Mouse (Mus musculus) heart, postnatal 0 days (tissue): ENCODE measurements at regions not wholly inside any gene's neighbourhood (a gene's known extent, or its start where the extent isn't known, plus 50 kb on each side); places are given as distances from the start of the nearest gene placed in this dataset.
A peak's percentile ranks its signal among the peaks of the same experiment; 100 is the strongest.

Source experiments
- ATAC-seq: fragments of 200-750 bp; cut with Nextera tagmentation; 2 replicates; pipeline ENCODE4 v1.8.0; 2017; ENCODE audit warnings: low read depth, moderate number of reproducible peaks, moderate library complexity; ENCODE audit not compliant: insufficient read depth
- DNase-seq: peaks from one replicate; pipeline ENCODE4 v3.0.0-alpha.2; 2016; ENCODE audit warnings: low spot score
- H3K27ac ChIP-seq: fragments of 300-500 bp; sonication (generic); 2 replicates; pipeline ENCODE4 v1.5.1; 2014; ENCODE audit warnings: low read depth, mild to moderate bottlenecking
- H3K27me3 ChIP-seq: fragments of 300-500 bp; sonication (generic); 2 replicates; pipeline ENCODE4 v1.6.1; 2014; ENCODE audit warnings: low read length, mixed read lengths; ENCODE audit not compliant: control insufficient read depth, insufficient read depth
- H3K36me3 ChIP-seq: fragments of 300-500 bp; sonication (generic); replicated peaks from 2 replicates; pipeline ENCODE4 v1.6.1; 2014; ENCODE audit warnings: low read length, mixed read lengths; ENCODE audit not compliant: control insufficient read depth, insufficient read depth
- H3K4me1 ChIP-seq: fragments of 300-500 bp; sonication (generic); 2 replicates; pipeline ENCODE4 v1.6.1; 2014; ENCODE audit warnings: antibody characterized with exemption; ENCODE audit not compliant: control insufficient read depth, insufficient read depth
- H3K4me2 ChIP-seq: fragments of 300-500 bp; sonication (generic); 2 replicates; pipeline ENCODE4 v1.6.1; 2014; ENCODE audit warnings: low read depth, mild to moderate bottlenecking, low read length, moderate library complexity
- H3K4me3 ChIP-seq: fragments of 300-500 bp; sonication (generic); 2 replicates; pipeline ENCODE4 v1.5.1; 2014; ENCODE audit warnings: low read depth, low read length
- H3K9ac ChIP-seq: fragments of 300-500 bp; sonication (generic); replicated peaks from 2 replicates; pipeline ENCODE4 v1.6.1; 2014; ENCODE audit warnings: low read depth, low read length, mixed read lengths
- H3K9me3 ChIP-seq: fragments of 300-500 bp; sonication (generic); replicated peaks from 2 replicates; pipeline ENCODE4 v1.6.1; 2016; ENCODE audit warnings: low read length; ENCODE audit not compliant: control insufficient read depth
- CTCF ChIP-seq: IDR thresholded peaks from 2 replicates; pipeline ENCODE4 v1.5.1; 2016; ENCODE audit warnings: antibody characterized with exemption, control low read depth, low read depth
- EP300 ChIP-seq: IDR thresholded peaks from 2 replicates; pipeline ENCODE4 v1.6.1; 2016; ENCODE audit warnings: antibody characterized with exemption, low read depth
- WGBS: fragments of 180-500 bp; shearing (Covaris S2); extraction: QIAGEN DNeasy Blood & Tissue Kit; methylation state at CpG from one replicate; pipeline ENCODE4 v1.1.7; 2014; 5-methylcytosine and 5-hydroxymethylcytosine counted together

- Histone ChIP-seq H3K4me2 (no peak overlapping the region), H3K27ac (no peak overlapping the region), H3K4me3 (no peak overlapping the region), H3K9me3 (no peaks in the 10 kb centered on the region), H3K36me3 (no peaks in the 10 kb centered on the region), H3K27me3 (no peaks in the 10 kb centered on the region), H3K4me1 (no peaks in the 10 kb centered on the region), H3K9ac (no peak overlapping the region)
- DNase-seq = no peak
- WGBS = 79% methylated on average over 9 of the region's 9 CpGs
- no peak for TF ChIP-seq CTCF
- TF ChIP-seq EP300 = no peak
- no peak for ATAC-seq
Observed at GRCm38 (mm10) chr1:73830486-73831132, 293.6 kb downstream of the Tns1 start.

- no peaks in the 10 kb centered on the region for H3K27me3 ChIP-seq
- 52% methylated on average over 10 of the region's 10 CpGs for WGBS
- no peak overlapping the region for H3K4me2 ChIP-seq
- no peak overlapping the region for H3K4me3 ChIP-seq
- no peaks in the 10 kb centered on the region for H3K36me3 ChIP-seq
- no peak overlapping the region for H3K9ac ChIP-seq
- no peaks in the 10 kb centered on the region for H3K9me3 ChIP-seq
- no peaks in the 10 kb centered on the region for H3K4me1 ChIP-seq
- TF ChIP-seq CTCF = no peak
- no peak for TF ChIP-seq EP300
- H3K27ac ChIP-seq = no peak overlapping the region
- DNase-seq = no peak
- ATAC-seq = no peak
Observed at GRCm38 (mm10) chr1:73828996-73829395, 295.3 kb downstream of the Tns1 start.

GRCm38 (mm10) chr1:73826243-73826930 lies 297.9 kb downstream of the Tns1 start:
- ATAC-seq = peak; percentile 58; the same call in 1 of the 2 replicates
- no peak for TF ChIP-seq EP300
- TF ChIP-seq CTCF = peak; percentile 98
- Histone ChIP-seq H3K9ac (no peak overlapping the region), H3K36me3 (no peaks in the 10 kb centered on the region), H3K27me3 (no peaks in the 10 kb centered on the region), H3K9me3 (no peaks in the 10 kb centered on the region), H3K4me2 (peak overlapping the region; percentile 32; the same call in 1 of the 2 replicates), H3K4me1 (no peaks in the 10 kb centered on the region), H3K4me3 (no peak overlapping the region), H3K27ac (no peak overlapping the region)
- whole genome bisulfite sequencing = 37% methylated on average over 15 of the region's 15 CpGs
- peak; percentile 77 for DNase-seq

- no peak overlapping the region for H3K4me2 ChIP-seq
- DNase-seq = no peak
- no peaks in the 10 kb centered on the region for H3K36me3 ChIP-seq
- H3K27me3 ChIP-seq = no peaks in the 10 kb centered on the region
- no peaks in the 10 kb centered on the region for H3K4me1 ChIP-seq
- WGBS = 58% methylated on average over 8 of the region's 8 CpGs
- no peak overlapping the region for H3K27ac ChIP-seq
- no peak overlapping the region for H3K4me3 ChIP-seq
- no peaks in the 10 kb centered on the region for H3K9me3 ChIP-seq
- TF ChIP-seq EP300 = no peak
- no peak for TF ChIP-seq CTCF
- ATAC-seq = no peak
- H3K9ac ChIP-seq = no peak overlapping the region
Observed at GRCm38 (mm10) chr1:73824406-73825184, 299.7 kb downstream of the Tns1 start.

GRCm38 (mm10) chr1:73823726-73824125 lies 300.5 kb downstream of the Tns1 start:
- Histone ChIP-seq H3K9ac (no peak overlapping the region), H3K27ac (no peak overlapping the region), H3K36me3 (no peaks in the 10 kb centered on the region), H3K4me1 (no peaks in the 10 kb centered on the region), H3K27me3 (no peaks in the 10 kb centered on the region), H3K9me3 (no peaks in the 10 kb centered on the region), H3K4me3 (no peak overlapping the region), H3K4me2 (no peak overlapping the region)
- DNase-seq = no peak
- WGBS = 84% methylated on average over 10 of the region's 10 CpGs
- no peak for ATAC-seq
- no peak for TF ChIP-seq EP300
- no peak for TF ChIP-seq CTCF
